Mouse (Mus musculus) layer of hippocampus, adult 2 months (tissue): ENCODE measurements around the gene Eps15l1. TPM values are rescaled to one million over a fixed set of nuclear protein-coding genes. Genes with fewer than 3 reads are reported as not detected.

Experiments used
- DNase-seq, 2 experiments: peaks; one replicate each; pipeline ENCODE4 v3.0.0; 2022; ENCODE audit warnings: low spot score in 2 of 2
- H3K27ac ChIP-seq: fragments of 200-600 bp; 2 replicates; pipeline ENCODE4 v1.8.1; 2022
- H3K4me3 ChIP-seq: fragments of 200-600 bp; 2 replicates; pipeline ENCODE4 v1.8.1; 2022; ENCODE audit warnings: mild to moderate bottlenecking
- CTCF ChIP-seq: fragments of 200-600 bp; conservative IDR thresholded peaks from 2 replicates; pipeline ENCODE4 v1.8.1; 2022; ENCODE audit warnings: antibody characterized with exemption, mild to moderate bottlenecking, moderate library complexity
- long read RNA-seq, 2 experiments: library from polyadenylated mRNA; stranded (forward); transcript quantifications; one replicate each; pipeline ENCODE4 v2.0.0; 2021; ENCODE audit warnings: borderline mapping rate in 2 of 2
- total RNA-seq, 2 experiments: library from RNA; stranded (reverse); gene quantifications; 2 replicates each; pipeline ENCODE4 v1.2.3; 2021

The Eps15l1 gene
- 10 to 100 TPM; 69.7 to 75.1 TPM for total RNA-seq
- long read RNA-seq, experiment 1, transcript Eps15l1-201 (24 exons, 3,129 nt): major isoform, 18 of 47 reads
- long read RNA-seq, experiment 1, partial matches to known transcripts: 3 of 47 reads
- long read RNA-seq, experiment 1, other reads (novel, unspliced or antisense): 22 of 47 reads
- long read RNA-seq, experiment 2, transcript Eps15l1-201 (24 exons, 3,129 nt): major isoform, 35 of 69 reads
- long read RNA-seq, experiment 2, partial matches to known transcripts: 9 of 69 reads
- long read RNA-seq, experiment 2, other reads (novel, unspliced or antisense): 22 of 69 reads

DNA sequence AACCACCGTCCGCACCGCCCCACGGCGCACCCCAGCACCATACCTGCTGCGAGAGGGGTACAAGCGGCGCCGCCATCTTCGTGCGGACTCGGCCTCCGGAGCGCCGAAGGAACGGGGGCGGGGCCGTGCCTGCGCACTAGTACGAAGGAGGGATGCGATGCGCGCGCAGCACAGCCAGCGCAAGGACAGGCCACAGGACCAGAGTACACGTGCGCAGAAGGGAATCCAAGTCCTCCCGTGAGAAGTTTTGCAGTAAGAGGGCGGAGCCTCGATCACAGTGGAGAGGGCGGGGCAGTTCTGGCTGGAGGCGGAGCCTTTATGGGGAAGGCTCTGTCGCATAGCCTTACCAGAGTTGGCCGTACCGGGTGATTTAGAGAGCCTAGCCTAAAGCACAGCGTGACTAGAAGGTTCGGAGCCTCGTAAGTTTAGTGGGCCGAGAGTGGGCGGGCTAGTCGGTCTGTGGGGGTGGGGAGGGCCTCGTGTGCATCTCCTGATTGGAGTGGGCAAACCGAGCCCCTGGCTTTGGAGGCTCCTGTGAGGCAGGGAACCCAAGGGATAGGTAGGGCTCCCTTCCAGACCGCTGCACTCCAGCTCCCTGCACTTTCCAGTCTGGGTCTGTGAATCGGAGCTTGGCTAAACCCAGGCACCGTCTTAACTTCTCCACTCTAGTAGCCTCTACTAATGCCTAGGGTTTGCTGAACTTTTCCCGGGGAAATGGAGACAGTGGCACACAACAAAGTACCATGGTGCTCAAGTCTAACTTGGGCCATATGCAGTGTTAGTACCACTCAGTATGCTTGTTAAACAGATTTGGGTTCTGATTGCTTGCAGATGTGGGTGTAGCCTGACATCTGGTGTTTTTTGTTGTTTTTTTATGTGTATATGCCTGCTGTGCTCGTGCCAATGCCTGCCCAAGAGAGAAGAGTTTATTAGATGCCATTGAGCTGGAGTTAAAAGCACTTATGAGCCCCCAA lies at the start of gene Eps15l1:
TSS of gene Eps15l1 (minus strand) at position 99 of the 974 bp plus-strand sequence.
- H3K27ac ChIP-seq: peak within 1 kb of the TSS; percentile 95
- DNase-seq: peak; percentile 97

DNA sequence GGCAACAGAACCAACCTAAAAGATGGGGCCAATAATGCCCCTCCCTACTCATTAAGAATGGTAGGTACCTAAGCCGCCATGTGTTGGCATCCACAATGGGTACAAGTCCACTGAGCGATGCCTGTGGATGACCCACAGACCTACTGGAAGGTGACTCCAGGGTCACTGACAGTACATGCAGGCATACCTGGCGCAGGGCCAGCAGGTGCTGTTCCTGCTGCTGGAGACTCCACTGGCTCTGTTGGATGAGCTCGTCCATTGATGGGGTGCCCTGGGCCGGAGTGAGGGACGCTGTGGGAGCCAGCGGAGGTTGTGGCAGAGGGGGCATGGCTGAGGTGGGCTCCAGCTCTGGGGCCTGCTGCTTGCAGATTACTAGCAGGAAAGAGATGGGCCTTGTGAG lies 49.4 kb upstream of the Eps15l1 start:
- H3K4me3 ChIP-seq: no peak overlapping the region
- no peak overlapping the region for H3K27ac ChIP-seq
- TF ChIP-seq CTCF: no peak
- no peak for DNase-seq

More for the DNA sequence above, at the start of gene Eps15l1:
- H3K4me3 ChIP-seq: peak within 1 kb of the TSS; percentile 72
- no peak for TF ChIP-seq CTCF

DNA sequence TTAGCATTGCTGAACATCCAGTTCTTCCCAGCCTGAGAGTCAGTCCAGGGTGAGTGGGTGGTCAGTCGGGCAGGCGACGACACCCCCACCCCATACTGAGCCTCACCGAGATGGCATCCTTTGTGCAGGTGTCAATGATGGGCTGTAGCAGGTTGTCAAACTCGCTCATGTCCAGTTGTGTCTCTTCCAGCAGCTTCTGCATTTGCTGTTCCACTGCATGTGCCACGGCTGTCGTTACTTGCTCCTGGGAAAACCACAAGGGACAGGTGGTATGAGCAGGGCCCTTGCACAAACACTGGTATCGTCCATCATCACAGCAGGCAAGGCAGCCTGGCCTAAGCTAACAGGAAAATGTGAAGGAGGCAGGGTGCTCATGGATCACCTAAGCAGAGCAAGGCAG lies 48.7 kb upstream of the Eps15l1 start:
- no peak for TF ChIP-seq CTCF
- H3K27ac ChIP-seq: no peak overlapping the region
- no peak for DNase-seq
- H3K4me3 ChIP-seq: no peak overlapping the region

DNA sequence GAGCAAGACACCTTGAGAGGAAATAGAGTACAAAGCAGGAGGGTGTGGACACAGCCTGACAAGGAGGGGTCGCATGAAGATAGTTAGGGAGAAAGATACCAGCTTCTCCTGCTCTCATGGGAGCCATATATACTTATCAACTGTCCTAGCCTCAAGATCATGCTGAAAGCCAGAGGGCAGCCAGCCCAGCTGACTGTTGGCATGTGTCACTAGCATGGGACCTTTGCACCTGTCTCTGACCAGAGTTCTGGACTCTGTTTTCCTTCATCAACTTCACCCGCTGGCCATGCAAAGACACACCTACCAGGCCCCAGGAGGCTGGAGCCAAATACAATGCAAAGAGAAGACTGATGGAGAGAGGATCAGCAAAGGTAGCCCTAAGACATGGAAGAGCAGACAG lies 48.0 kb upstream of the Eps15l1 start:
- DNase-seq: no peak
- no peak overlapping the region for H3K4me3 ChIP-seq
- TF ChIP-seq CTCF: no peak
- H3K27ac ChIP-seq: no peak overlapping the region

DNA sequence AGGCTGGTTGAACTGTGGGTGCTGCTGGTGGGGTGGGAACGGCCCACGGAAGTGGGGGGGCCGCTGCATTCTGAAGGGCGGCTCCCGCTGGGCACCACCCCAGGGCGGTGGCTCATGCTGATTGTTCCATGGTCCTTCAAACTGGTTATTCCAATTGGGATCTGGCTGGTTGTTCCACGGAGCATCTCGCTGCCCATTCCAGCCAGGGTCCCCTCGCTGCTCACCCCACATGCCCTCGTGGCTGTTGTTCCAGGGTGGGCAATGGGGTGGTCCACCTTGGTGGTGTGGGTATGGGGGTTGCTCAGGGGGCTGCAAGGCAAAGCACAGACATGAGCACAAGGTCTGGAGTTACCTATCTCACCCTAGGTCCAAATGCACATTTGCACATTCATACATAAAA lies 43.0 kb upstream of the Eps15l1 start:
- no peak for DNase-seq
- TF ChIP-seq CTCF: no peak
- H3K4me3 ChIP-seq: no peak overlapping the region
- H3K27ac ChIP-seq: no peak overlapping the region

DNA sequence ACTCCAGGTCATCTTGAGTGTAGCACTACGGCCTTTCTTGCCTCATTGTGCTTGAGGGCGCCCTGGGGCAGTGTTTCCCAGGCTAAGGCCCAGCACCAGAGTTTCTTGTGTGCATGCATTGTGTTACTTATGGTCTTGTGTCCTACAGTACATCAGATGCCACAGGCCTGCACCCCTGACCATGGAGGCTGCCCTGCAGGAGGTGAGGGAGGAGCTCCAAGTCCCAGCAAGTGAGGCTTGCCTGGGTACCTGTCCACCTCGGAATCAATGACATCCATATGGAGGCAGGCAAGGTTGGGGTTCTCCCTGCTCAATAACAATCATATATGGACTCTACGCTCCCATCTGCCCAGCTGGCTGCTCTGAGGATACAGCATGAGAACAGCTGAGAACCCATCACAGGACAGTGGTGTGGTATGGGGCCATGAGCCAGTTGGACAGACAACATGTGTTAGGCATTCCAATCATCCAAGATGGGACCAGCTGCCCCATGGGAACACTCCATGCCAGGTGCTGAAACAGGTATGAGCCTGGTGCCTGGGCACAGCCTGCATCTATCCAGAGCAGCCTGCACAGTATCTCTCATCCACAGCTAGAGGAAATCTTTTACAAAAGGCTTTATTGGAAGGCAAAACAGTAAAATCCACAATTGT lies 38.7 kb upstream of the Eps15l1 start:
- Histone ChIP-seq H3K4me3 (no peak overlapping the region), H3K27ac (no peak overlapping the region)
- no peak for TF ChIP-seq CTCF
- DNase-seq: no peak

DNA sequence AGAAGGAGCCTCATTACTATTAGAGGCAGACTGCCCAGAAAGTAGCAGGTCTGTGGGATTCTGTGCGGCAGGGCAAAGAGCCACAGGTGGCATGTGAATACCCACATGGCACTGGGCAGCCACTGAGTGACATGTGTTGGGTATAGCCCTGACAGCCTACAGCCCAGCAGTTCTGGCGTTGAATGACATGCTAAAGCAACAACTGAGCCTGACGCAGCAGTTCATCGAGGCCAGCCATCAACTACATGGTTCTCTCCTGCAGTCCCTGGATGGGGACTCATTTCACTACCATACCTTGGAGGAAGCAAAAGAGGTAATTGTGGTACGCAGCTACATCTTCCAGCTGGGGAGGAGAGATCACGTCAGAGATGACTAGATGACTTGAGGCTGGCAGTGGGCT lies 37.2 kb upstream of the Eps15l1 start:
- no peak overlapping the region for H3K27ac ChIP-seq
- no peak for DNase-seq
- no peak overlapping the region for H3K4me3 ChIP-seq
- no peak for TF ChIP-seq CTCF

DNA sequence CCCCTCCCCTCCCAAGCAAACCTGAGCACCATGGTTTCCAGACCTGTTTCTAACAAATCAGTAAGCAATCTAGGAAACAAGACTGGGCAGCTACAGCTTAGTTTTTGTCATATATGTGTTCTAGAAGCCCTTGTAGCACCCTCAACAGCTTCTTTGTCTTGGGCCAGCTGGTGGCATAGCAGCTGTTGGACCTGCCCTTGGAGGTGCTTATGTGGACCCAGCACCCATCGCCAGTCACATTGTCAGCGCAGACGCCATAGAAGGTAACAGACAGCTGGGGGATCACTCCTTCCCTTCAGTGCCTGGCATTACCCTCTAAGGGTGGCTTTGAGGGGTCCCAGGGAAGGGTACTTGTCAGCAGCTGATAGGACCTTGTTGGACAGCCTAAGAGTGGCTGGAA lies 36.5 kb upstream of the Eps15l1 start:
- no peak for TF ChIP-seq CTCF
- no peak for DNase-seq
- Histone ChIP-seq H3K4me3 (no peak overlapping the region), H3K27ac (no peak overlapping the region)

DNA sequence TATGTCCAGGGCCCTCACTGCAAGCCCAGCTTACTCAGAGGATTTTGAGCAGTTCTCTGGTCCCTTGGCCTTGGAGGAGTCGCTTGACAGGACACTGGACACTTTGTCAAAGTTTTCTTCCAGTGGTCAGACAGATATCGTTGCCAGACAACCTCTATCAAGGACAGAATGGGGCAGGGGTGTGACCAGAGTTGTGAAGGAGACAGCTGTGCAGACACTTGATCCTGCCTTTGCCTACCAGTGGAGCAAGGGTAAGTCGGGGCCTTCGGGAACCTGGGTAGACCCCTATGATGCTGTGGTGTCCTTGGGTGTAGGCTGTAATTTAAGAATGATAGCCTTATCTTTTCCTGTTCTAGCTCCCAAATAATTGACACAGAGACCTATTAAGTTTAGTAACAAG lies 34.1 kb upstream of the Eps15l1 start:
- DNase-seq: no peak
- no peak overlapping the region for H3K27ac ChIP-seq
- H3K4me3 ChIP-seq: no peak overlapping the region
- TF ChIP-seq CTCF: no peak

DNA sequence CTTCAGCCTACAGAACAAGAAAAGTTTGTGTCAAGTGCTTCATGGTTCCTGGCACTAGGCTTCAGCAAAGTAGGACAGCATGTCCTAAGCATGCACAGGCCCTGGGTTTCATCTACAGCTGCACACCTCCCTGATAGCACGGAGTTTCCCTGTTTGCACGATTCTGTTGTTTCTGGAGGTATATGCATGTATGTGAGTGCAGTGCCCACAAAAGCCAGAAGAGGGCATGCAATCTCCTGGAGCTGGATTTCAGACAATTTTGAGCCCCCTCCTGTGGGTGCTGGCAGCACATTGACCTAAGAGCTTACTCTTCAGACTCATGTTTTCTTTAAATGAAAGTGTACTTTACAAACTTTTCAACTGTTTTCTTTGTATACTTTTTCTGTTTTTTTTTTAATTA lies 32.6 kb upstream of the Eps15l1 start:
- Histone ChIP-seq H3K4me3 (no peak overlapping the region), H3K27ac (no peak overlapping the region)
- no peak for DNase-seq
- peak; percentile 32 for TF ChIP-seq CTCF

DNA sequence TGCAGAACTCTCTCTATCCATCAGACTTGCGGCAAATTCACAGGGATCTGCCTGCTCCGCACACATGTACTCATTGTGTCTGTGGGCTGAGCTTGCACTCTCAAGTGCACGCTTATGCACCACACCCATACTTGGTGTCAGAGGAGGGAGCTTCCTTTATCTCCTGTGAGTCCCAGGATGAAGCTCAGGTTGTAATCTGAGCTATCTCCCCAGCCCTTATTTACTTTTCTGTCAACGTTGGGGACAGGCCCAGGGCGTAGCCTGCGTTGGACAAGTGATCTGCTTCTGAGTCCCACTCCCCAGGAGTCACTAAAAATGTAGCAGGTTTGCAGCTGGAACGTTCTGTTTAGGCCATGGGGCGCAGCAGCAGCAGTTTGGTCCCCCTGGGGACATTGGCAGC lies 30.3 kb upstream of the Eps15l1 start:
- no peak overlapping the region for H3K4me3 ChIP-seq
- no peak overlapping the region for H3K27ac ChIP-seq
- DNase-seq: no peak
- TF ChIP-seq CTCF: no peak

DNA sequence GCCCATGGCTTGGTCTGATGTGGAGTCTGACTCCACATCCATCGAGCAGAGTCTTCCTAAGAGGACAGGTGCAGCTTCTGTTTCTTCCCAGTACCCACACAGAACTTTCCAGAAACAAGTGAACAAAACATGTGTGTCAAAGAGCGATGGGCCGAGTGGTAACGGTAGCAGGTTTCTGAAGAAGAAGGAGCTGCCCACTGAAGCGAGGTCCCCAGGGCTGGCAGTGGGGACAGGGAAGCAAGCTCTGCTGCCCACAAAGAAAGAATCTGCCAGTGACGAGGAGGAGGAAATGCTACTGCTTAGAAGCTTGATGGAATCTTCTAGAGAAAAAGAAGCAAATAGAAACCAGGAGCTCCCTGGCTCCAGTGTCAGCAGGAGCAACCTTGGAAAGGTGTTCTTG lies 23.8 kb upstream of the Eps15l1 start:
- no peak overlapping the region for H3K4me3 ChIP-seq
- no peak for DNase-seq
- no peak overlapping the region for H3K27ac ChIP-seq
- TF ChIP-seq CTCF: no peak

DNA sequence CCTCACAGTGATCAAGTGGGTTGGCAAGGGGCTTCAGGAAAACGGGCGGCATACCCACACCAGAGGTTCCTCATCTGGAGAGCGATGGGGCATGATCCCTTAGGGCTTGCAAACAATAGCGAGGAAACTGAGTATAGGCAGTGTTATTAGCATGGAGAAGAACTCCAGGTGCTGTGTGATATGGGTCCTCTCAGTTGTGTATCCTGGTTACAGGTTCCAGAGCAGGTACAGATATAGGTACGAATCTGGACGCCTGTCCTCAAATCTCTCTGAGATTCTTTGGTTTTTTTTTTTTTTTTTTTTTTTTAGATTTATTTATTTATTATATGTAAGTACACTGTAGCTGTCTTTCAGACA lies 22.7 kb upstream of the Eps15l1 start:
- no peak for DNase-seq
- H3K4me3 ChIP-seq: peak overlapping the region; percentile 60
- no peak; the same call in 1 of the 2 replicates for TF ChIP-seq CTCF
- peak overlapping the region; percentile 87 for H3K27ac ChIP-seq
